Mouse (Mus musculus) G1E-ER4 (cell line): ENCODE measurements around the gene Dnajb7. TPM values are rescaled to one million over a fixed set of nuclear protein-coding genes. Genes with fewer than 3 reads are reported as not detected.

Experiments
- GATA1 ChIP-seq: IDR thresholded peaks from one replicate; pipeline ENCODE4 v1.8.0; 2012; ENCODE audit warnings: low read length, inconsistent platforms
- polyA plus RNA-seq: library from polyadenylated mRNA; stranded (reverse); fragments of >175 nt; gene quantifications from 2 replicates; pipeline ENCODE4 v1.2.3, GENCODE M21; 2012

The Dnajb7 gene
- polyA plus RNA-seq: not detected in 2 replicates

DNA sequence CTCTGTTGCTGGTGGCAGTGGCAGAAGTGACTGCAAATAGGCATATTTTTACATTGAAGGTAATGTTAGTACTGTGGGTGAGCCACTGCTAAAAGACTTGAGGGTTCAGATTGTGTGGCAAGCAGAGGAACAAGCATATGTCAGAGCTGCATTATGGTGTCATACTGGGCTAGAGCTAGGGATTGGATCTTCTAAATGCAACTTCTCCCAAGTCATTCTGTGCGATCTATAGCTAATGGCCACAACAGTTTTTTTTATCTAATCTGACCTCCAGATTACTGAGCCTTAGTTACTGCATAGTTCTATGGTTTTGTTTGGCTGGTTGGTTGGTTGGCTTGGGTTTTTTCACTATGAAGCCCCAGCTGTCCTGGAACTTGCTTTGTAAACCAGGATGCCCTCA, at the start of gene Dnajb7:
Gene Dnajb7 (minus strand): TSS at position 101 of the 400 bp plus-strand sequence.
- no peak for TF ChIP-seq GATA1

DNA sequence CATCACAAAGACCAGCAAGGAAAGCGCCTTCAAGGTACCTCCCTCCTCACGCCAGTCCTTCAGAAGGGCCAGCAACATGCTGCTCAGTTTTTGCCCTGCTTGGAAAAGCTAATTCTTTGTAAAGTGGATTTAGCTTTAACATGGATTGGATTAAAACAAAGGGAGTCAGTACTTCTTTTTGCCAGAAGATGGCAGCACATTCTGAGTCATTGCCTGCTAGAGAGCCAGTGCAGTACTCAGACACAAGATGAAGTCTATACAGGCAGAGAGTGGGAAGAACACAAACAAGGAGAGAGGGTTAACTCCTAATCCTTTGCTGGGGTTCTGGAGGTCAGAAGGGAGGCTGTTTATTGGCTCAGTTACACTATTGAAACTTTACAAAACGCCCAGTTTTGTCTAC, 40.4 kb upstream of the Dnajb7 start:
- no peak for TF ChIP-seq GATA1

GRCm38 (mm10) chr15:81439236-81439635, 31.1 kb upstream of the Dnajb7 start:
- TF ChIP-seq GATA1: no peak

DNA sequence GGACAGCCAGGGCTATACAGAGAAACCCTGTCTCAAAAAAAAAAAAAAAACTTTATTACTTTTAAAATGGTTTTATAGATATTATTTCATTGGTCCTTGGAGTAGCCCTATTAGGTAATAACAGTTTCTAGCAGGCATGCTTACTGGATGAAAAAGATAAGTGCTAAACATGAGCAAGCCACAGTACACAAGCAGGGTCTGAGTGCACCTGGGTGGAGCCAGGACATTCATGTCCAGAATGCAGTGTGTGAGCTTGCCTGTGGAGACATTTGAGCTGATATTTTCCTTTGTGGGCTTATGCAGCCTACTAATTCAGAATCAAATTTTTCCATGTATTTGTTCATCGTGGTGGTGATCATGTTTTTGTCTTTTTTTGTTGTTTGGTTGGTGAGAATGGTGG, 30.2 kb upstream of the Dnajb7 start:
- TF ChIP-seq GATA1: no peak

DNA sequence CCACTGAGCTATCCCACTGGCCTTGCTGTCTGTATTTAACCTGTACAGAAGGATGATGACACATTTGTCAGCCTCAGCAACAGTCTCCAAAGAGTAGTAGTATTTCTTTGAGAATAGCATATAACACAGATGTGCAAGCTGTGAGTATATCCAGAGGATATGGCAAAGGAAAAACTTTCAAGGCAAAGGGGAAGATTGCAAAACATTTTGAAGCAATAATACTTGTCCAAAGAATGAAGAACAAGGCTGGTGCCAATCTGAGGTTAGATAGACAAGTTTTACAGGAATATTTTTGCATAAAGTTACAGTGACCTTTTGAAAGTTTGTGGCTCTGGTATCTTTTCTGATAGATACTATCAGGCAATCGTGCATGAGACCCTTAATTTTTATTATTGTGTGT, 23.1 kb upstream of the Dnajb7 start:
- TF ChIP-seq GATA1: no peak

- TF ChIP-seq GATA1: no peak
Measured at GRCm38 (mm10) chr15:81427947-81428346, 19.8 kb upstream of the Dnajb7 start.

GRCm38 (mm10) chr15:81425311-81425710, 17.2 kb upstream of the Dnajb7 start:
- no peak for TF ChIP-seq GATA1

- TF ChIP-seq GATA1: no peak
Measured at GRCm38 (mm10) chr15:81422156-81422681, 14.1 kb upstream of the Dnajb7 start.

DNA sequence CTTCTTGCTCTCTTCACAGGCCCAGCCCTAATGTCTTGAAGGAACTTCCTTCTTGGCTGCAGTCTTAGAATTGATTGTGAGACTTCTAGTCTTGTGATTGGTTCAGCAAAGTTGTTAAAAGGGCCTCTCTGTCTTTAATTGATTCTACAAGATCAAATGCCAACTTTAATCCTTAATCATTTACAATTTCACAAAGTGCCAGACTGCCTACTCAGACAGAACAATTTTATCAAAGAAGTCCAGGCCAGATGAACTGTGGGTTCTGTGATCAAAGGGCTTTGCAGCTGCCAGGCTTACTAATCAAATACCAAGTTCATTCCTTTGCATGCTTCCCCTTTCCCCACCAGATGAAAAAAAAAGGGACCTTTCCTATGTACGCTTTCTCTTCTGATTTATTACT, 13.4 kb upstream of the Dnajb7 start:
- TF ChIP-seq GATA1: no peak

DNA sequence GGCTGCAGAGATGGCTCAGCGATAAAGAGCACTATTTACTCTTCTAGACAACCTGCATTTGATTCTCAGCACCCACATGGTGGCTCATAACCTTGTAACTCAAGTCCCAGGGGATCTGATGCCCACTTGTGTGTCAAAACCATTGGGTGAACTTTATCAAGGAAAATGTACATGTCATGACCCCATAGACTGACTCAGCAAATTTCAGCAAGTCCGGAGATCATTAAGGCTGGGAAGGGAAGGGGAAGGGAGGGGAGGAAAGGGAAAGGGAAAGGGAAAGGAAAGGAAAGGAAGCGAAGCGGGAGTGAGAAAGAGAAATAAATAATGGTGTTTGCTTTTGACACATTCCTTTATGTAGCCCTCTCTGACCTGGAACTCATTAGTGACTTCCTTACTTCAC, 10.0 kb upstream of the Dnajb7 start:
- no peak for TF ChIP-seq GATA1

DNA sequence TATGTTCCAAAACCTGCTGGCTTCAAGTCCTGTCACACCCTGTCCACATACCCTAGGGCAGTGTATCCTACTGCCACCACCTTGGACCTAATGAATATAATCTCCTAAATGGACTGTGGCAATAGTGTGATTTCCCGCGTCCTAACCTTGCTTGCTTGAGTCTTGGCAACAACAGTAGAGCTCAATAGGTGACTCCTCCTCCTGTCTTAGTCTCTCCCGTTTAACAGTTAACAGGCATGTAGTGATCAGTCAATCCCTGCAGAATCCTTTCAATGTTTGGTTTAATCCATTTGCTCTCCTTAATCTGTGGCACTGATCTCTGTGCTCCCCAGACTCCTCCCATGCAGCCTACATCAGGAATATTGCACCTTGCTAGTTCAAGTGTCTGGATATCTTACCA, 3.1 kb downstream of the Dnajb7 start:
- TF ChIP-seq GATA1: no peak

DNA sequence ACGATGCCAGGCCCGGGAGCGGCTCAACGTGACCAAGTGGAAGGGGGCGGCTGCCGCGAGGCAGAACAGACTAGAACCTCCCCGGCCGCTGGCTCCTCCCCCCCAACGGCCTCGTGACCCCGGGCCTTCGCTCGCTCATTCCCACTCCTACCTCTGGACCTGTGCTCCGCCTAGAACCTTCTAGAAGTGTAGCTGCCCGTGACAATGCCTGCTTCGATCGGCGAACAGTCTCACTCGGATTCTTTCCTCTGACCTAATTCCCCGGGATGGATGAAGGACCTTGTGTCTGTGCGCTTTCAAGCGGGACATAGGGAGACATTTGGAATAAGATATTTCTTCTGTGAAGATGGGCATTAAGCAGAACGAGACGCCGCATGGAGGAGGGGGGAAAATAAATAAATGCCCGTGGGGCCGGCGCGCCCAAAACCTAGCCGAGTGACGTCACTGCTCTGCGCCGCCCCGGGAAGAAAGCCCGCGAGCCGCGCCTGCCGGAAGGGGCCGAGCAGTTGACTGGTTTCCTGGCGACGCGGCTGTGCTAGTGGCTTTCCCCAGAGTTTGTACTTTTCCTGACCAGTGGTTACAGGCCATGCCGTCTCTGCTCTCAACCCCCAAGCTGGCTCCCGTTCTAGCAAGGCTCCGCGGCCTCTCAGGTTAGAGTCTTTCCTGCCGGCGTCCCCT, 8.3 kb downstream of the Dnajb7 start, which contains the start of the genes St13 and Xpnpep3:
Gene St13 (minus strand): TSS at position 440 of the 678 bp plus-strand sequence.
Gene Xpnpep3 (plus strand): TSS at position 501 of the 678 bp plus-strand sequence.
- TF ChIP-seq GATA1: no peak

- TF ChIP-seq GATA1: no peak
Measured at GRCm38 (mm10) chr15:81399297-81399637, 8.8 kb downstream of the Dnajb7 start.

- TF ChIP-seq GATA1: no peak
Measured at GRCm38 (mm10) chr15:81398189-81398588, 9.9 kb downstream of the Dnajb7 start.

- no peak for TF ChIP-seq GATA1
Measured at GRCm38 (mm10) chr15:81394211-81394915, 13.7 kb downstream of the Dnajb7 start.

DNA sequence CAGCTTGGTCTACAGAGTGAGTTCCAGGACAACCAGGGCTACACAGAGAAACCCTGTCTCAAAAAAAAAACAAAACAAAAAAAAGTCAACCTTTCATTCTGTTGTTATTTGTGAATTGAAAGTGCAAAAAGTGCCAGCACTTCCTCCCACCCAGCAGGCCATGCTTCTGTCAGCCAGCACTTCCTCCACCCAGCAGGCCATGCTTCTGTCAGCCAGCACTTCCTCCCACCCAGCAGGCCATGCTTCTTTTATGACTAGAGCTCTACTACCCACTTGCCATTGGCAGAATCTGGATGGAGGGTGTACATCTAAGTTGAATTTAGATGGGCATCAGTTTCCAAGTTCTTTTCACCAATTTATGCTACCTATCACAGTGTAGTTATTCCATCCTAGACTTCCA, 15.1 kb downstream of the Dnajb7 start:
- no peak for TF ChIP-seq GATA1

GRCm38 (mm10) chr15:81386327-81386726, 21.8 kb downstream of the Dnajb7 start:
- no peak for TF ChIP-seq GATA1
